Mouse (Mus musculus): ENCODE measurements around the gene Bmp6. TPM values are rescaled to one million over a fixed set of nuclear protein-coding genes. Genes with fewer than 3 reads are reported as not detected.

Gene Bmp6
- polyA plus RNA-seq (2012; ENCODE audit: insufficient read depth, low replicate concordance), result not detected in 2 replicates

GRCm38 (mm10) chr13:38344713-38345430 lies at the start of gene Bmp6:
TSS of gene Bmp6 (plus strand) at chr13:38345107.
- peak within 1 kb of the TSS; percentile 81 for H3K4me3 ChIP-seq (replicated peaks)
- H3K9me3 ChIP-seq, result no peaks in the 10 kb centered on the region
- H3K27me3 ChIP-seq (replicated peaks), result peaks cover 61% of the 10 kb centered on the region
- no peaks in the 10 kb centered on the region for H3K36me3 ChIP-seq (replicated peaks; ENCODE audit: low read length)
- peaks cover 25% of the 10 kb centered on the region for H3K4me1 ChIP-seq
- no peak for TF ChIP-seq GATA1 (IDR thresholded peaks at IDR 0.05; ENCODE audit: borderline replicate concordance, low read length)

GRCm38 (mm10) chr13:38296166-38296565 lies 48.7 kb upstream of the Bmp6 start:
- H3K36me3 ChIP-seq (replicated peaks; ENCODE audit: low read length), result no peaks in the 10 kb centered on the region
- no peaks in the 10 kb centered on the region for H3K4me1 ChIP-seq
- peaks cover 10% of the 10 kb centered on the region for H3K9me3 ChIP-seq
- TF ChIP-seq FLI1 (IDR thresholded peaks at IDR 0.05; ENCODE audit: low read length), result no peak
- TF ChIP-seq GATA1 (IDR thresholded peaks at IDR 0.05; ENCODE audit: borderline replicate concordance, low read length), result no peak
- no peaks in the 10 kb centered on the region for H3K27me3 ChIP-seq (replicated peaks)
- no peak overlapping the region for H3K4me3 ChIP-seq (replicated peaks)

GRCm38 (mm10) chr13:38296601-38297000 lies 48.3 kb upstream of the Bmp6 start:
- Histone ChIP-seq H3K36me3 (replicated peaks; ENCODE audit: low read length) (no peaks in the 10 kb centered on the region), H3K4me3 (replicated peaks) (no peak overlapping the region), H3K9me3 (peaks cover 10% of the 10 kb centered on the region), H3K4me1 (no peaks in the 10 kb centered on the region), H3K27me3 (replicated peaks) (no peaks in the 10 kb centered on the region)
- no peak for TF ChIP-seq FLI1 (IDR thresholded peaks at IDR 0.05; ENCODE audit: low read length)
- no peak for TF ChIP-seq GATA1 (IDR thresholded peaks at IDR 0.05; ENCODE audit: borderline replicate concordance, low read length)

GRCm38 (mm10) chr13:38311125-38311524 lies 33.8 kb upstream of the Bmp6 start:
- Histone ChIP-seq H3K4me3 (replicated peaks) (no peak overlapping the region), H3K9me3 (peaks cover 22% of the 10 kb centered on the region), H3K27me3 (replicated peaks) (no peaks in the 10 kb centered on the region), H3K4me1 (no peaks in the 10 kb centered on the region), H3K36me3 (replicated peaks; ENCODE audit: low read length) (no peaks in the 10 kb centered on the region)
- TF ChIP-seq FLI1 (IDR thresholded peaks at IDR 0.05; ENCODE audit: low read length) (no peak), GATA1 (IDR thresholded peaks at IDR 0.05; ENCODE audit: borderline replicate concordance, low read length) (no peak)

- Histone ChIP-seq H3K4me1 (no peaks in the 10 kb centered on the region), H3K4me3 (replicated peaks) (no peak overlapping the region), H3K27me3 (replicated peaks) (no peaks in the 10 kb centered on the region), H3K9me3 (peaks cover 13% of the 10 kb centered on the region; the same call in 1 of the 2 replicates), H3K36me3 (replicated peaks; ENCODE audit: low read length) (no peaks in the 10 kb centered on the region)
- no peak for TF ChIP-seq GATA1 (IDR thresholded peaks at IDR 0.05; ENCODE audit: borderline replicate concordance, low read length)
- no peak for TF ChIP-seq FLI1 (IDR thresholded peaks at IDR 0.05; ENCODE audit: low read length)
These were observed 32.4 kb upstream of the Bmp6 start for GRCm38 (mm10) chr13:38312357-38313040.

- Histone ChIP-seq H3K9me3 (0 out of 2 replicates have a peak, but pooled peaks cover 5% of the 10 kb centered on the region), H3K4me1 (no peaks in the 10 kb centered on the region), H3K4me3 (replicated peaks) (no peak overlapping the region), H3K36me3 (replicated peaks; ENCODE audit: low read length) (no peaks in the 10 kb centered on the region), H3K27me3 (replicated peaks) (no peaks in the 10 kb centered on the region)
- TF ChIP-seq FLI1 (IDR thresholded peaks at IDR 0.05; ENCODE audit: low read length) (no peak), GATA1 (IDR thresholded peaks at IDR 0.05; ENCODE audit: borderline replicate concordance, low read length) (no peak)
These were observed 30.3 kb upstream of the Bmp6 start for GRCm38 (mm10) chr13:38314590-38314989.

- H3K9me3 ChIP-seq, result 0 out of 2 replicates have a peak, but pooled peaks cover 5% of the 10 kb centered on the region
- H3K4me1 ChIP-seq, result no peaks in the 10 kb centered on the region
- TF ChIP-seq FLI1 (IDR thresholded peaks at IDR 0.05; ENCODE audit: low read length), result no peak
- TF ChIP-seq GATA1 (IDR thresholded peaks at IDR 0.05; ENCODE audit: borderline replicate concordance, low read length), result no peak
These were observed 26.5 kb upstream of the Bmp6 start for GRCm38 (mm10) chr13:38318418-38318817.

GRCm38 (mm10) chr13:38320354-38320753 lies 24.6 kb upstream of the Bmp6 start:
- no peak for TF ChIP-seq GATA1 (IDR thresholded peaks at IDR 0.05; ENCODE audit: borderline replicate concordance, low read length)
- no peak for TF ChIP-seq FLI1 (IDR thresholded peaks at IDR 0.05; ENCODE audit: low read length)

More at GRCm38 (mm10) chr13:38318418-38318817, 26.5 kb upstream of the Bmp6 start:
- no peak overlapping the region for H3K4me3 ChIP-seq (replicated peaks)
- H3K27me3 ChIP-seq (replicated peaks), result no peaks in the 10 kb centered on the region
- H3K36me3 ChIP-seq (replicated peaks; ENCODE audit: low read length), result no peaks in the 10 kb centered on the region

GRCm38 (mm10) chr13:38324452-38324851 lies 20.5 kb upstream of the Bmp6 start:
- H3K4me3 ChIP-seq (replicated peaks), result no peak overlapping the region
- H3K36me3 ChIP-seq (replicated peaks; ENCODE audit: low read length), result no peaks in the 10 kb centered on the region
- TF ChIP-seq FLI1 (IDR thresholded peaks at IDR 0.05; ENCODE audit: low read length) (no peak), GATA1 (IDR thresholded peaks at IDR 0.05; ENCODE audit: borderline replicate concordance, low read length) (no peak)
- H3K9me3 ChIP-seq, result no peaks in the 10 kb centered on the region
- no peaks in the 10 kb centered on the region for H3K27me3 ChIP-seq (replicated peaks)
- no peaks in the 10 kb centered on the region for H3K4me1 ChIP-seq

More at GRCm38 (mm10) chr13:38320354-38320753, 24.6 kb upstream of the Bmp6 start:
- H3K4me1 ChIP-seq, result no peaks in the 10 kb centered on the region
- H3K4me3 ChIP-seq (replicated peaks), result no peak overlapping the region
- H3K9me3 ChIP-seq, result 0 out of 2 replicates have a peak, but pooled peaks cover 5% of the 10 kb centered on the region
- H3K36me3 ChIP-seq (replicated peaks; ENCODE audit: low read length), result no peaks in the 10 kb centered on the region
- no peaks in the 10 kb centered on the region for H3K27me3 ChIP-seq (replicated peaks)

- Histone ChIP-seq H3K4me3 (replicated peaks) (no peak overlapping the region), H3K27me3 (replicated peaks) (peaks cover 2% of the 10 kb centered on the region), H3K36me3 (replicated peaks; ENCODE audit: low read length) (no peaks in the 10 kb centered on the region), H3K4me1 (no peaks in the 10 kb centered on the region), H3K9me3 (no peaks in the 10 kb centered on the region)
- no peak for TF ChIP-seq GATA1 (IDR thresholded peaks at IDR 0.05; ENCODE audit: borderline replicate concordance, low read length)
- no peak for TF ChIP-seq FLI1 (IDR thresholded peaks at IDR 0.05; ENCODE audit: low read length)
These were observed 17.5 kb upstream of the Bmp6 start for GRCm38 (mm10) chr13:38327377-38327776.
